Mouse (Mus musculus): ENCODE measurements at regions not wholly inside any gene's neighbourhood (a gene's known extent, or its start where the extent isn't known, plus 50 kb on each side); places are given as distances from the start of the nearest gene placed in this dataset.

- no peak for DNase-seq
These were observed 115.7 kb downstream of the Gpam start for GRCm38 (mm10) chr19:55011341-55011740.

- DNase-seq, result no peak
These were observed 118.4 kb downstream of the Gpam start for GRCm38 (mm10) chr19:55008463-55009146.

- no peak for DNase-seq
These were observed 137.1 kb downstream of the Gpam start for GRCm38 (mm10) chr19:54989982-54990381.

GRCm38 (mm10) chr19:54984541-54984940, 142.5 kb downstream of the Gpam start:
- no peak for DNase-seq

- no peak for DNase-seq
These were observed 144.2 kb downstream of the Gpam start for GRCm38 (mm10) chr19:54982801-54983200.

- DNase-seq, result no peak
These were observed 155.4 kb downstream of the Gpam start for GRCm38 (mm10) chr19:54971440-54972211.

- no peak for DNase-seq
These were observed 168.7 kb downstream of the Gpam start for GRCm38 (mm10) chr19:54958328-54958727.

GRCm38 (mm10) chr19:54955096-54955495, 171.9 kb downstream of the Gpam start:
- no peak for DNase-seq

- no peak for DNase-seq
These were observed 174.5 kb downstream of the Gpam start for GRCm38 (mm10) chr19:54952546-54952945.

- no peak for DNase-seq
These were observed 178.5 kb downstream of the Gpam start for GRCm38 (mm10) chr19:54948359-54949127.

GRCm38 (mm10) chr19:54947583-54947982, 179.5 kb downstream of the Gpam start:
- no peak for DNase-seq

GRCm38 (mm10) chr19:54932579-54932978, 194.5 kb downstream of the Gpam start:
- no peak for DNase-seq

- no peak for DNase-seq
These were observed 201.2 kb downstream of the Gpam start for GRCm38 (mm10) chr19:54925888-54926287.

- no peak for DNase-seq
These were observed 207.4 kb downstream of the Gpam start for GRCm38 (mm10) chr19:54919597-54919996.

- DNase-seq, result no peak
These were observed 233.4 kb downstream of the Gpam start for GRCm38 (mm10) chr19:54893622-54894021.

- peak; percentile 7 to 14 for DNase-seq
These were observed 260.0 kb downstream of the Gpam start for GRCm38 (mm10) chr19:54867078-54867477.

- DNase-seq, result no peak
These were observed 271.8 kb downstream of the Gpam start for GRCm38 (mm10) chr19:54855190-54855589.

- DNase-seq, result no peak
These were observed 288.8 kb downstream of the Gpam start for GRCm38 (mm10) chr19:54838231-54838630.

- no peak for DNase-seq
These were observed 290.6 kb downstream of the Gpam start for GRCm38 (mm10) chr19:54836451-54836850.

- DNase-seq, result no peak
These were observed 304.9 kb downstream of the Gpam start for GRCm38 (mm10) chr19:54822161-54822560.

- no peak for DNase-seq
These were observed 306.5 kb downstream of the Gpam start for GRCm38 (mm10) chr19:54820587-54820986.

GRCm38 (mm10) chr19:54801123-54801742, 325.8 kb downstream of the Gpam start:
- no peak for DNase-seq

- DNase-seq, result no peak
These were observed 339.9 kb downstream of the Gpam start for GRCm38 (mm10) chr19:54787171-54787570.
